27 mouse cellular contexts compared by ENCODE assay signal in the genomic region with DNA sequence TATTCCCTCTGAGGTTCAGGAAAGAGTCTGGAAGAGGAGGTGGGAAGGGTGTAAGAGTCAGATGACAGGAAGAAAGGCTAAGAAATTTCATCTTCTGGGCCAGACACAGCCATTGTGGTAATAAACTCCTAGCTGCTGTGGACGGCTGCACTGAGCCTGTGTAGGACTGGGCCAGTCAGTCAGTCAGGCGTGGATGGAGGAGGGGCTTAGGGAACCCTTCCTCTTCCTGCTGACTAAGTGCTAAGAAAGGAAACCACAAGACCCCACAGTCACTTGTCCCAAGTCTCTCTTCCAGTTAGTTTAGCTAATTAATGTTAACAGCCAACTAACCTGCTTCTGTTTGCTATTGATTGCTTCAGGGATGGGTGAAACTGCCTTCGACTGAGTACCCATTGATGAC. TPM values are rescaled to one million over a fixed set of nuclear protein-coding genes. Genes with fewer than 3 reads are reported as not detected.
A peak's percentile ranks its signal among the peaks of the same experiment; 100 is the strongest.
DNase-seq lines count a peak whose midpoint lies in the region; ATAC-seq and TF ChIP-seq lines count a peak whose summit lies in the region.
"Had no signal": no experiment of that assay in that cellular context is flagged by ENCODE, and none has a peak within 500 bp of the region (broad histone marks: within the 10 kb centered on the region; RNA-seq: fewer than 3 reads in every experiment).

No protein-coding gene starts in this region.

- DNase-seq in heart, adult 11 months = peak; percentile 82
- no peak for DNase-seq in heart, postnatal 10 days
- DNase-seq in stomach, postnatal 0 days (ENCODE audit: low spot score) = peak; percentile 10
- no peak for DNase-seq in adrenal gland, postnatal 10 days
- no peak for DNase-seq in lung, postnatal 0 days (ENCODE audit: low spot score)
- DNase-seq: adrenal gland, postnatal 25 days; cerebellum, adult 8-10 months; cerebellum, postnatal 25 days; heart, postnatal 4 days; kidney, adult 9 months; kidney, postnatal 25 days; lung, postnatal 4 days; right cerebral cortex, postnatal 4 days had no signal

- H3K36me3 ChIP-seq in megakaryocyte, embryonic 14.5 days (replicated peaks; ENCODE audit: low read length) = peaks cover 90% of the 10 kb centered on the region
- peaks cover 16% of the 10 kb centered on the region for H3K36me3 ChIP-seq in stomach, postnatal 0 days (ENCODE audit: control insufficient read depth, insufficient read depth, low read length)
- H3K36me3 ChIP-seq in lung, postnatal 0 days (ENCODE audit: insufficient read depth, low read length) = peaks cover 12% of the 10 kb centered on the region; the same call in 1 of the 2 replicates
- peaks cover 48% of the 10 kb centered on the region for H3K36me3 ChIP-seq in kidney, embryonic 16.5 days (ENCODE audit: insufficient read depth, low read length)

- H3K4me1 ChIP-seq in megakaryocyte, embryonic 14.5 days = peaks cover 54% of the 10 kb centered on the region
- no peaks in the 10 kb centered on the region for H3K4me1 ChIP-seq in stomach, postnatal 0 days (replicated peaks; ENCODE audit: control insufficient read depth, insufficient read depth)
- H3K4me1 ChIP-seq in lung, postnatal 0 days (ENCODE audit: insufficient read depth, low read depth, low read length) = no peaks in the 10 kb centered on the region
- no peaks in the 10 kb centered on the region for H3K4me1 ChIP-seq in kidney, embryonic 16.5 days (ENCODE audit: insufficient read depth, low read length)
- H3K4me1 ChIP-seq: heart, embryonic 10.5 days; limb, embryonic 13.5 days; neural tube, embryonic 12.5 days had no signal

- intact Hi-C loops in heart, postnatal 10 days (cut with DNase I) = no loop called here

- TF ChIP-seq CTCF in stomach, postnatal 0 days (IDR thresholded peaks at IDR 0.05; ENCODE audit: low read depth) = no peak
- TF ChIP-seq CTCF in lung, postnatal 0 days (IDR thresholded peaks at IDR 0.05) = no peak

- ATAC-seq in hematopoietic stem cell, adult 5-6 weeks (replicated peaks in 1 of 2; ENCODE audit: insufficient read depth in 1 of 2, low FRiP score in 2 of 2, low TSS enrichment in 1 of 2, low read depth in 1 of 2, poor library complexity in 2 of 2, severe bottlenecking in 2 of 2) = peak; percentile 93 to 94
- ATAC-seq in stomach, postnatal 0 days (ENCODE audit: low FRiP score, low TSS enrichment) = no peak
- no peak for ATAC-seq in lung, postnatal 0 days
- ATAC-seq in kidney, embryonic 16.5 days (ENCODE audit: low FRiP score, low TSS enrichment) = no peak
- ATAC-seq: forebrain, embryonic 14.5 days; intestine, postnatal 0 days had no signal

- H3K27ac ChIP-seq in stomach, postnatal 0 days (replicated peaks) = no peak overlapping the region
- no peak overlapping the region for H3K27ac ChIP-seq in lung, postnatal 0 days (ENCODE audit: low read length)
- no peak overlapping the region for H3K27ac ChIP-seq in kidney, embryonic 16.5 days (ENCODE audit: low read length)
- H3K27ac ChIP-seq: heart, embryonic 10.5 days; hindbrain, embryonic 14.5 days; layer of hippocampus, adult 2 months; left cerebral cortex, adult 2 months; limb, embryonic 13.5 days; liver, embryonic 14.5 days; neural tube, embryonic 12.5 days had no signal

- no peaks in the 10 kb centered on the region for H3K9me3 ChIP-seq in megakaryocyte, embryonic 14.5 days
- no peaks in the 10 kb centered on the region for H3K9me3 ChIP-seq in stomach, postnatal 0 days (ENCODE audit: control insufficient read depth, low read length)
- no peaks in the 10 kb centered on the region for H3K9me3 ChIP-seq in lung, postnatal 0 days (ENCODE audit: low read length)
- H3K9me3 ChIP-seq in kidney, embryonic 16.5 days (ENCODE audit: low read length) = no peaks in the 10 kb centered on the region
- H3K9me3 ChIP-seq: heart, embryonic 10.5 days; limb, embryonic 13.5 days; neural tube, embryonic 12.5 days had no signal

- H3K4me2 ChIP-seq in stomach, postnatal 0 days (replicated peaks; ENCODE audit: low read depth) = no peak overlapping the region
- no peak overlapping the region for H3K4me2 ChIP-seq in lung, postnatal 0 days (replicated peaks; ENCODE audit: low read depth, low read length)
- no peak overlapping the region for H3K4me2 ChIP-seq in kidney, embryonic 16.5 days (replicated peaks; ENCODE audit: low read depth, low read length)
- H3K4me2 ChIP-seq: hindbrain, embryonic 14.5 days; limb, embryonic 13.5 days; midbrain, embryonic 11.5 days; neural tube, embryonic 12.5 days had no signal

- 80% methylated on average over 3 of the region's 3 CpGs for WGBS in stomach, postnatal 0 days
- WGBS in lung, postnatal 0 days = 81% methylated on average over 3 of the region's 3 CpGs
- 52% methylated on average over 3 of the region's 3 CpGs for WGBS in kidney, embryonic 16.5 days

- no peak overlapping the region for H3K9ac ChIP-seq in stomach, postnatal 0 days (ENCODE audit: low read length)
- no peak overlapping the region for H3K9ac ChIP-seq in lung, postnatal 0 days (replicated peaks; ENCODE audit: low read depth)
- H3K9ac ChIP-seq in kidney, embryonic 16.5 days (replicated peaks; ENCODE audit: low read length) = no peak overlapping the region
- H3K9ac ChIP-seq: hindbrain, embryonic 14.5 days; limb, embryonic 13.5 days; liver, embryonic 14.5 days; neural tube, embryonic 12.5 days had no signal

- H3K27me3 ChIP-seq in megakaryocyte, embryonic 14.5 days (replicated peaks) = no peaks in the 10 kb centered on the region
- no peaks in the 10 kb centered on the region for H3K27me3 ChIP-seq in stomach, postnatal 0 days (ENCODE audit: control insufficient read depth, insufficient read depth, low read length)
- H3K27me3 ChIP-seq in lung, postnatal 0 days (replicated peaks; ENCODE audit: insufficient read depth, low read length) = no peaks in the 10 kb centered on the region
- no peaks in the 10 kb centered on the region for H3K27me3 ChIP-seq in kidney, embryonic 16.5 days (ENCODE audit: insufficient read depth, low read length)
- H3K27me3 ChIP-seq: limb, embryonic 13.5 days; neural tube, embryonic 12.5 days had no signal

- TF ChIP-seq EP300 in stomach, postnatal 0 days (optimal IDR thresholded peaks at IDR 0.05) = no peak
- no peak for TF ChIP-seq EP300 in lung, postnatal 0 days (IDR thresholded peaks at IDR 0.05)

- H3K4me3 ChIP-seq in megakaryocyte, embryonic 14.5 days (replicated peaks) = peak overlapping the region; percentile 84
- H3K4me3 ChIP-seq in stomach, postnatal 0 days (ENCODE audit: low read depth, low read length) = no peak overlapping the region
- no peak overlapping the region for H3K4me3 ChIP-seq in lung, postnatal 0 days (ENCODE audit: low read depth, low read length)
- no peak overlapping the region for H3K4me3 ChIP-seq in kidney, embryonic 16.5 days (ENCODE audit: low read length)
- H3K4me3 ChIP-seq: heart, embryonic 10.5 days; layer of hippocampus, adult 2 months; left cerebral cortex, adult 2 months; limb, embryonic 13.5 days; myocyte; neural tube, embryonic 12.5 days had no signal

RNA-seq across cellular contexts. Expression of gene Gas2l3, which starts 28.3 kb away (rescaled TPM):
- 10 to 100 TPM; 12.9 to 14.6 TPM for total RNA-seq in heart, postnatal 10 days (2021)
- 20.1 and 24.8 TPM in 2 replicates for total RNA-seq in hematopoietic stem cell, adult 5-6 weeks (2017)
- 0.20 TPM in 1 of 2 replicates, not detected in the other for polyA plus RNA-seq in megakaryocyte, embryonic 14.5 days (2012; ENCODE audit: insufficient read depth, low replicate concordance)
- 5.4 and 6.4 TPM in 2 replicates for polyA plus RNA-seq in stomach, postnatal 0 days (2015; fragmentation: Nextera tagmentation; extraction: Ambion mirVana)
- total RNA-seq in adrenal gland, postnatal 10 days (2021) = 10 to 100 TPM in 1 of 2 experiments, 1 to 10 TPM in 1; 6.8 to 13.3 TPM
- polyA plus RNA-seq in lung, postnatal 0 days (2015; fragmentation: Nextera tagmentation; extraction: Ambion mirVana) = 1.5 and 1.8 TPM in 2 replicates
- 16.7 and 18.5 TPM in 2 replicates for polyA plus RNA-seq in kidney, embryonic 16.5 days (2015; fragmentation: Nextera tagmentation; extraction: Ambion mirVana)

Comparison
In these comparisons a context has a peak if more than half of its experiments do, and no peak if none do; other contexts are left out.
1. DNase-seq: peak in heart, adult 11 months (single experiment) and stomach, postnatal 0 days (single experiment); none in heart, postnatal 10 days (0 of 2), adrenal gland, postnatal 10 days (single experiment) and lung, postnatal 0 days (single experiment).
2. ATAC-seq: peak in hematopoietic stem cell, adult 5-6 weeks (2 of 2); none in stomach, postnatal 0 days (single experiment), lung, postnatal 0 days (single experiment) and kidney, embryonic 16.5 days (single experiment).